Mouse (Mus musculus) spleen, adult 2 months (tissue): ENCODE results near the gene Morn5. TPM values are rescaled to one million over a fixed set of nuclear protein-coding genes. Genes with fewer than 3 reads are reported as not detected.

Source experiments
- DNase-seq, 2 experiments: peaks; one replicate each; pipeline versions ENCODE4 v3.0.0 to v3.0.0-alpha.2; 2012 to 2021; ENCODE audit warnings: low spot score in 2 of 2, low read depth in 1 of 2
- H3K27ac ChIP-seq: fragments of 200-500 bp; 2 replicates; pipeline ENCODE4 v1.5.1; 2012; ENCODE audit warnings: low read length, inconsistent platforms; ENCODE audit not compliant: insufficient read depth
- H3K27me3 ChIP-seq: fragments of 200-500 bp; 2 replicates; pipeline ENCODE4 v1.6.1; 2012; ENCODE audit warnings: mild to moderate bottlenecking, moderate library complexity, low read length, inconsistent platforms; ENCODE audit not compliant: control insufficient read depth, insufficient read depth
- H3K36me3 ChIP-seq: fragments of 200-500 bp; 2 replicates; pipeline ENCODE4 v1.6.1; 2012; ENCODE audit warnings: mild to moderate bottlenecking, low read length, inconsistent platforms; ENCODE audit not compliant: control insufficient read depth, insufficient read depth
- H3K4me1 ChIP-seq: fragments of 200-500 bp; 2 replicates; pipeline ENCODE4 v1.6.1; 2011; ENCODE audit warnings: inconsistent platforms; ENCODE audit not compliant: control insufficient read depth, insufficient read depth, insufficient read length
- H3K4me3 ChIP-seq: fragments of 200-500 bp; 2 replicates; pipeline ENCODE4 v1.5.1; 2011; ENCODE audit warnings: mild to moderate bottlenecking, inconsistent platforms; ENCODE audit not compliant: insufficient read depth, insufficient read length; ENCODE audit errors: extremely low read depth
- CTCF ChIP-seq: fragments of 200-500 bp; IDR thresholded peaks from 2 replicates; pipeline ENCODE4 v1.5.1; 2011; ENCODE audit warnings: mild to moderate bottlenecking, inconsistent platforms; ENCODE audit not compliant: insufficient read depth, insufficient read length, insufficient replicate concordance; ENCODE audit errors: extremely low read depth
- POLR2A ChIP-seq: fragments of 200-500 bp; IDR thresholded peaks from 2 replicates; pipeline ENCODE4 v1.6.1; 2011; ENCODE audit warnings: low read depth, low read length, inconsistent platforms
- WGBS: fragments of 180-500 bp; shearing (Covaris S2); methylation state at CpG from one replicate; pipeline ENCODE4 v1.1.7; 2018; 5-methylcytosine and 5-hydroxymethylcytosine counted together
- polyA plus RNA-seq: library from polyadenylated mRNA; depleted of rRNA; stranded (reverse); fragments of >200 nt; gene quantifications from 2 replicates; pipeline ENCODE4 v1.2.3, GENCODE M21; 2012

Morn5 gene
- polyA plus RNA-seq, 1 experiment, result not detected

- Histone ChIP-seq H3K27me3 (peaks cover 8% of the 10 kb centered on the region), H3K36me3 (no peaks in the 10 kb centered on the region), H3K27ac (no peak overlapping the region), H3K4me1 (no peaks in the 10 kb centered on the region), H3K4me3 (no peak overlapping the region)
- 75% methylated on average over 12 of the region's 12 CpGs for WGBS
- DNase-seq, result no peak
- TF ChIP-seq POLR2A, result no peak
- TF ChIP-seq CTCF, result no peak
Observed at GRCm38 (mm10) chr2:36013010-36013409, 36.2 kb upstream of the Morn5 start.

DNA sequence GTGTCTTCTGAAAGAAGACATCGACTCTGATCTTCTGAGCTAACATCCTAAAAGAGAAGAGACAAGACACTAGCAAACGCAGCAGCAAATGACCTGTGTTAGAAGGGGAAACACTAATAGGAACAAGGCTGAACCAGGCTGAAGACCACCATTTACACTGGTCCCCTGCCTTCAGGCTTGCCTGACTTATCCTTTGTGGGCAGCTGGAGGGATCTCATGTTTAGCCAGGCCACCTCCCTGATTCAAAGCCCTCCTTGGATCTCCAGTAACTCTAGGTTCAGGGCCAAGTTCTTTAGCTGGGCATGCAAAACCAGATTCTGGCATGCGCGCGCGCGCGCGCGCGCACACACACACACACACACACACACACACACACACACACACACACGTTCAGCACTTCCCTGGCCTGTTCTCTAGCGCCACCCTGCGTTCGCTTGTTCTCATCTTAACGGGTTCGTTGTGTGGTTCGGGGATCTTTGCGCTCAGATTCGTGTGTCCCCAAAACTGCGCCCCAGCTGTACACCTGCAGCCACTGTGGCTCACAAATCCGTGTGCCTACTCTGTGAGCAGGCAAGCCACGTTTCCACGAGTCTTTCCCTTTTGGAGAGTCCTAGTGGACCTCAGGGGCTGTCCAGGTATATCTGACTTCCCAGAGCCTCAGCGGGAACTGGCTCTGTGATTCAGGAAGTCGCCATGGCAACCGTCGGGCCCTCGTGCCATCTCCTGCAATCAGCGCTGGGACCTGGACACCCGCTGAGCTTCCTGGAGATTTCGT lies 27.7 kb upstream of the Morn5 start:
- TF ChIP-seq CTCF (peak; percentile 8; the same call in 1 of the 2 replicates), POLR2A (no peak)
- H3K4me3 ChIP-seq, result no peak overlapping the region
- peak; percentile 9 to 14 for DNase-seq
- 21% methylated on average over 32 of the region's 32 CpGs for WGBS
- H3K27ac ChIP-seq, result no peak overlapping the region
- no peaks in the 10 kb centered on the region for H3K36me3 ChIP-seq
- no peaks in the 10 kb centered on the region for H3K27me3 ChIP-seq
- no peaks in the 10 kb centered on the region for H3K4me1 ChIP-seq

GRCm38 (mm10) chr2:36023291-36023690 lies 26.0 kb upstream of the Morn5 start:
- TF ChIP-seq CTCF, result no peak
- DNase-seq, result no peak
- Histone ChIP-seq H3K4me3 (no peak overlapping the region), H3K27me3 (no peaks in the 10 kb centered on the region), H3K27ac (no peak overlapping the region), H3K4me1 (no peaks in the 10 kb centered on the region), H3K36me3 (no peaks in the 10 kb centered on the region)
- 77% methylated on average over 3 of the region's 3 CpGs for WGBS

DNA sequence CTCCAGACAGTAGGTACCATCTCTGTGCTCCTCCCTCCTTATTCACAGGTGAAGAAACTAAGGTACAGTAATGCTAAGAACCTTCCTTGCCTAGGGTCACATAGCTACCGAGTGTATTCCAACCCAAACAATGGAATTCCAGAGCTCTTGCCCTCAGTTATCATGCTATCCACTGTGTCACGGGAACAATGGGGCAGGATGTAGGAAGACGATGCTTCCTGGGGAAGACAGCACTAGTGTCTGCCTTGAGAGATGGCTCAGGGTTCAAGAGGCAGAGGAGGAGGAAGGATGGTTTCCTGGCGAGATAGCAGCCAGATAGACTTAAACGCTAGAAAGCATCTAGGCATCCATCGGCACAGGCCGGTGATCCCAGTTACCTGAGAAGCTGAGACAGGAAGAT lies 16.4 kb upstream of the Morn5 start:
- no peak for DNase-seq
- no peak overlapping the region for H3K4me3 ChIP-seq
- no peak overlapping the region for H3K27ac ChIP-seq
- WGBS, result 81% methylated on average over 7 of the region's 7 CpGs
- H3K36me3 ChIP-seq, result peaks cover 10% of the 10 kb centered on the region
- TF ChIP-seq POLR2A, result no peak
- no peak for TF ChIP-seq CTCF
- no peaks in the 10 kb centered on the region for H3K4me1 ChIP-seq
- H3K27me3 ChIP-seq, result no peaks in the 10 kb centered on the region

DNA sequence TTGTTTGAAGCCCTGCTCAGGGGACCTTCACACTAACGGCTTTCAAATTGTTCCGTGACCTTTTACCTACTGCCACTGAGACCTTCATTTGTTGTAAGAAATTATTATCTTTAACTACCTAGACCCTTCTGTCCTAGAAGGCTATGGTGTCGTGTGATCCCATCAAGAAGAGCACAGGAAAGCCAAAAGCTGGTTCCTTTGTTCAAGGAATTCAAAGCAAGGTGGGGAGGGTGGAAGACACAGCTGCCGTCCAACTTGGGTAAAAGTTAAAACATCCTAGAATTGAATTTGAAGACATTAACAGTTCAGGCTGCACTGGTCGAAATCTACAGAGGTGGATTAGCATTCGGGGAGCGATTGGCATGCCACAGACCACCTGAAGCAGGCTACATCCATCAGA lies 15.3 kb upstream of the Morn5 start:
- H3K27me3 ChIP-seq, result no peaks in the 10 kb centered on the region
- peaks cover 15% of the 10 kb centered on the region for H3K36me3 ChIP-seq
- H3K4me3 ChIP-seq, result no peak overlapping the region
- no peak for DNase-seq
- 91% methylated on average over 7 of the region's 7 CpGs for WGBS
- no peak overlapping the region for H3K27ac ChIP-seq
- no peaks in the 10 kb centered on the region for H3K4me1 ChIP-seq
- TF ChIP-seq CTCF, result no peak
- no peak for TF ChIP-seq POLR2A

DNA sequence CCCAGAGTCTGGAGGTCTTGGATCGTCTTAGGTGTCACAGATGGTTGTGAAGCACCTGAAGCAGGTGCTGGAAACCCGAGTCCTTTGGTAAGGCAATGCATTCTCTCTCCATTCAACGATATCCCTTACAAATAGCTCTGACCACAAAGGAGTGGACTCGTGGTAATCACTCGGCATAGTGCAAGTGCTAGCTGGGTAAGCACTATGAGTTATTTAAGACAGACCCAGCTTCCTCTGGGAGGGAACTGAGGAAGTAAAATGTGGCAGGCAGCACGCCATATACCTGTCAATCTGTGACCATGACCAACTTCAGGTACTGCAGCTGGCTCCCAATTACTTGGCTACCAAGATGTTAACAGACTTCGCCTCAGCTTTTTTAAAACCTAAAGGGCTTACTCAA lies 14.4 kb upstream of the Morn5 start:
- TF ChIP-seq POLR2A, result no peak
- TF ChIP-seq CTCF, result no peak
- no peak overlapping the region for H3K27ac ChIP-seq
- no peaks in the 10 kb centered on the region for H3K4me1 ChIP-seq
- H3K27me3 ChIP-seq, result no peaks in the 10 kb centered on the region
- peaks cover 21% of the 10 kb centered on the region for H3K36me3 ChIP-seq
- WGBS, result 46% methylated on average over 7 of the region's 7 CpGs
- no peak overlapping the region for H3K4me3 ChIP-seq
- no peak for DNase-seq

DNA sequence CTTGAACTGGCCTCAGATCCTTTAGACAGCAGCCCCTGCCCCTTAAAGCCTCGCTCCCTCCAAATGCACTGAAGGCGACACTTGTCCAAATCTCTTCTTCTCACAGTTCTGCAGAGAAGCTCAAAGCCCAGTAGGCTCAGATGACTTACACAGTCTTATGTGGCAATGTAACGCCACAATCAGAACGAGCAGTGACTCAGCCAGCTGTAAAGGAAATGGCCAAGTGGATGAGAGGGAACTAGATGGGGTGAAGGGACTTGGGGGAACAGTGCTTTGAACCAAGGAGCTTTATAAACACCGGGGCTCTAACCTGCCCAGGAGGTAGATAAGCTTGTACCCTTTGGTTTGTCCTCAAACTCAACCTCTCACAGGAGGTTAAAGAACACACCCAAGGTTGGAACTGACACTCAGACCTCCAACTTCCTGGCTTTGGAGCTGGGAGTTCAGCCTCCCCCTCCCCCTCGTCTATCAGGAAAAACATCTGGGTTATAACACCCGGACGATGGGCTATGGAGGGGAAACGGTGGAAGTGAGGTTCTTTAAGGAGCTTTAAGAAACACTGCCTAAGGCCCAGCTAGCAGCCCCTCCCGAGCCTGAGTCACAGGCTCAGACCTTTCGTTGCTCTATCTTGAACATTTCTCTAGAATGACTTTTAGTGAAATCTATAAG lies 13.7 kb upstream of the Morn5 start:
- Histone ChIP-seq H3K36me3 (peaks cover 21% of the 10 kb centered on the region), H3K27ac (no peak overlapping the region), H3K27me3 (no peaks in the 10 kb centered on the region), H3K4me3 (no peak overlapping the region), H3K4me1 (no peaks in the 10 kb centered on the region)
- 48% methylated on average over 11 of the region's 11 CpGs for WGBS
- TF ChIP-seq CTCF (no peak), POLR2A (no peak)
- no peak for DNase-seq
